Mouse (Mus musculus) adrenal gland, postnatal 10 days (tissue): Measurements from ENCODE around the gene Arhgap19. TPM values are rescaled to one million over a fixed set of nuclear protein-coding genes. Genes with fewer than 3 reads are reported as not detected.

Experiments
- DNase-seq: peaks from one replicate; pipeline ENCODE4 v3.0.0; 2021; ENCODE audit warnings: mixed read lengths
- total RNA-seq, 2 experiments: library from RNA; stranded (reverse); gene quantifications; 2 replicates each; pipeline ENCODE4 v1.2.3; 2021

Arhgap19 gene
- total RNA-seq, 2 experiments from 2014 or later, result 7.6 to 8.6 TPM

- DNase-seq, result no peak
These were observed 63.4 kb downstream of the Arhgap19 start for GRCm38 (mm10) chr19:41738429-41738805.

- peak; percentile 44 for DNase-seq
These were observed 64.0 kb downstream of the Arhgap19 start for GRCm38 (mm10) chr19:41737657-41738428.

- no peak for DNase-seq
These were observed 67.2 kb downstream of the Arhgap19 start for GRCm38 (mm10) chr19:41734685-41735084.

DNA sequence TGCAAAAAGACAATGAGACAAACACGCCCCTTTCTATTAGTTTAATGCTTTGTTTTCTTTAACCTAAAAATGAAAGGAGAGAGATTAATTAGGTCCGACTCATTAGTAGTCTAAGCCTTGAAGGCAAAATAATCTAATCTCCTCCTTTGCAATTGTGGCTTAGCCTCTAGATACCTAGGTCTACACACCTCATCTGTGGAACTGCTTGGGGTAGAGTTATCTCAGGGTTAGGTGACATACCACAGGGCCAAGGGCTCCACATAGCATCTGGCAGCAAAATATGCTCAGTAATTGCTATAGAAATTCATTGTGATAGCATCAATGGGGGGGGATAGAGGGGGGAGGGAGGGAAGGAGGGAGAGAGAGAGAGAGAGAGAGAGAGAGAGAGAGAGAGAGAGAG, 76.4 kb downstream of the Arhgap19 start:
- DNase-seq, result no peak

DNA sequence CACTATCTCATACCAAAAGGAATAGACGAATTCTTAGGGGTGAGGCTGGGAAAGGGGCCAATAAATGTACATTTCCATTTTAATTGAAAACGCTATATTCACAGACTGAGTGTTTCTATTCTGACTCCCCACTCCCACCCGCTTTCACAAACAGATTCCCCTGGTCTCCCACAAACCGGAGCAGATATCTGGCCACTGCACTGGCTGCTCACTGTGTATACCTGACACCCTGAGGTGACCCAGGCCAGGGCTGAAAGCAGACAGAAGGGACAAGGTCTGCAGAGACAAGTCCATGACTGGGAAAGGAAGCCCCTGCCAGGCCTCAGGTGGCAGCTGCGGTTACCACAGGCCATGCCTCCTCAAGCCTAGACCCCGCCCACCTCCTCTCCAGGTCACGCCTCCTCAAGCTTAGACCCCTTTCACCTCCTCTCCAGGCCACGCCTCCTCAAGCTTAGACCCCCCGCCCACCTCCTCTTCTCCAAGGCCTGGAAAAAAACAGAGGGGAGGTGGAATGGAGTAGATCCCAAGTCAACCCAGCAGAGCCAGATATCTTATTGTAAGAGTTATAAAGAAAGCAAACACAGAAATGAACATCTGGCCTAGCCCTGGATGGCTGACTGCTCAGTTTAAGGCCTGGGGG, 76.9 kb downstream of the Arhgap19 start:
- no peak for DNase-seq

GRCm38 (mm10) chr19:41723337-41723736, 78.5 kb downstream of the Arhgap19 start:
- no peak for DNase-seq

- DNase-seq, result no peak
These were observed 82.4 kb downstream of the Arhgap19 start for GRCm38 (mm10) chr19:41719436-41719835.

Other genes with a start within 250 kb of the Arhgap19 start
- gene Gm340, start 219.7 kb downstream of the Arhgap19 start, total RNA-seq, result 10 to 100 TPM; 10.1 to 13.0 TPM
- gene Slit1, start 58.4 kb downstream of the Arhgap19 start, total RNA-seq, result 1 to 10 TPM; 3.8 to 5.7 TPM
- 10 to 100 TPM in 1 of 2 experiments, 1 to 10 TPM in 1; 8.6 to 11.7 TPM for gene Frat1, start 27.9 kb upstream of the Arhgap19 start, total RNA-seq
- gene Frat2, start 46.1 kb upstream of the Arhgap19 start, total RNA-seq, result 1 to 10 TPM; 4.8 to 7.1 TPM
- 10 to 100 TPM; 12.6 to 12.8 TPM for gene Rrp12, start 94.1 kb upstream of the Arhgap19 start, total RNA-seq
- gene Pgam1, start 109.9 kb upstream of the Arhgap19 start, total RNA-seq, result 100 to 1,000 TPM; 536 to 564 TPM
- gene Exosc1, start 131.4 kb upstream of the Arhgap19 start, total RNA-seq, result 10 to 100 TPM; 24.3 to 25.5 TPM
- 10 to 100 TPM; 30.7 to 36.7 TPM for gene Zdhhc16, start 131.4 kb upstream of the Arhgap19 start, total RNA-seq
- gene Mms19, start 179.1 kb upstream of the Arhgap19 start, total RNA-seq, result 10 to 100 TPM; 15.5 to 24.2 TPM
- 10 to 100 TPM; 17.1 to 20.2 TPM for gene Ubtd1, start 179.7 kb upstream of the Arhgap19 start, total RNA-seq
- 1 to 10 TPM; 2.2 to 5.9 TPM for gene Ankrd2, start 234.0 kb upstream of the Arhgap19 start, total RNA-seq
- gene Hoga1, start 243.6 kb upstream of the Arhgap19 start, total RNA-seq, result 10 to 100 TPM; 24.6 to 39.9 TPM